Mouse (Mus musculus) heart, embryonic 14.5 days (tissue): ENCODE measurements around the gene Nrcam. TPM values are rescaled to one million over a fixed set of nuclear protein-coding genes. Genes with fewer than 3 reads are reported as not detected.

Source experiments
- ATAC-seq: fragments of 200-750 bp; cut with Nextera tagmentation; 2 replicates; pipeline ENCODE4 v1.8.0; 2017; ENCODE audit warnings: low read depth, moderate TSS enrichment; ENCODE audit not compliant: insufficient number of reproducible peaks, insufficient read depth, low FRiP score
- H3K27ac ChIP-seq, 2 experiments: fragments of 200-500 bp in 1 of 2; fragments of 300-500 bp in 1 of 2; sonication (generic) in 1 of 2; replicated peaks in 1 of 2; 2 replicates each; pipeline ENCODE4 v1.5.1; 2012 to 2014; ENCODE audit warnings: low read depth in 2 of 2, low read length in 2 of 2, control low read depth in 1 of 2, mild to moderate bottlenecking in 1 of 2, mixed read lengths in 1 of 2; ENCODE audit not compliant: control insufficient read depth in 1 of 2, insufficient read depth in 1 of 2
- H3K27me3 ChIP-seq: fragments of 300-500 bp; sonication (generic); 2 replicates; pipeline ENCODE4 v1.6.1; 2014; ENCODE audit warnings: mild to moderate bottlenecking, low read length, control low read depth; ENCODE audit not compliant: control insufficient read depth, insufficient read depth
- H3K36me3 ChIP-seq: fragments of 300-500 bp; sonication (generic); 2 replicates; pipeline ENCODE4 v1.6.1; 2014; ENCODE audit warnings: mild to moderate bottlenecking, control low read depth, low read length, mixed read lengths; ENCODE audit not compliant: control insufficient read depth, insufficient read depth
- H3K4me1 ChIP-seq, 2 experiments: fragments of 200-500 bp in 1 of 2; fragments of 300-500 bp in 1 of 2; sonication (generic) in 1 of 2; 2 replicates each; pipeline ENCODE4 v1.6.1; 2012 to 2014; ENCODE audit warnings: low read length in 2 of 2, control low read depth in 1 of 2, mixed read lengths in 1 of 2; ENCODE audit not compliant: control insufficient read depth in 2 of 2, insufficient read depth in 2 of 2
- H3K4me2 ChIP-seq: fragments of 300-500 bp; sonication (generic); 2 replicates; pipeline ENCODE4 v1.6.1; 2014; ENCODE audit warnings: mild to moderate bottlenecking, low read length
- H3K4me3 ChIP-seq, 2 experiments: fragments of 200-500 bp in 1 of 2; fragments of 300-500 bp in 1 of 2; sonication (generic) in 1 of 2; 2 replicates each; pipeline ENCODE4 v1.5.1; 2012 to 2014; ENCODE audit warnings: low read length in 2 of 2, mild to moderate bottlenecking in 2 of 2, control low read depth in 1 of 2, low read depth in 1 of 2, moderate library complexity in 1 of 2; ENCODE audit not compliant: control insufficient read depth in 1 of 2, insufficient read depth in 1 of 2
- H3K9ac ChIP-seq: fragments of 300-500 bp; sonication (generic); 2 replicates; pipeline ENCODE4 v1.6.1; 2014; ENCODE audit warnings: mild to moderate bottlenecking, low read length
- H3K9me3 ChIP-seq: fragments of 300-500 bp; sonication (generic); 2 replicates; pipeline ENCODE4 v1.6.1; 2016; ENCODE audit warnings: low read length, control low read depth; ENCODE audit not compliant: control insufficient read depth
- WGBS: fragments of 180-500 bp; shearing (Covaris S2); extraction: QIAGEN DNeasy Blood & Tissue Kit; methylation state at CpG from one replicate; pipeline ENCODE4 v1.1.7; 2014; 5-methylcytosine and 5-hydroxymethylcytosine counted together
- polyA plus RNA-seq: library from polyadenylated mRNA; unstranded; fragments of >200 nt; fragmentation: Nextera tagmentation; extraction: Ambion mirVana; gene quantifications from 2 replicates; pipeline ENCODE4 v1.2.1, GENCODE M21; 2014

Nrcam gene
- polyA plus RNA-seq, 1 experiment from 2014 or later: 1.3 TPM

GRCm38 (mm10) chr12:44574167-44574566, 245.5 kb downstream of the Nrcam start:
- Histone ChIP-seq H3K27ac (no peak overlapping the region), H3K9me3 (no peaks in the 10 kb centered on the region), H3K4me2 (no peak overlapping the region), H3K9ac (no peak overlapping the region), H3K27me3 (no peaks in the 10 kb centered on the region), H3K36me3 (no peaks in the 10 kb centered on the region), H3K4me1 (no peaks in the 10 kb centered on the region), H3K4me3 (no peak overlapping the region)
- no peak for ATAC-seq
- WGBS: 70% methylated on average over 3 of the region's 3 CpGs

GRCm38 (mm10) chr12:44601410-44602149, 272.9 kb downstream of the Nrcam start:
- H3K4me2 ChIP-seq: no peak overlapping the region
- H3K27me3 ChIP-seq: no peaks in the 10 kb centered on the region
- WGBS: 36% methylated on average over 16 of the region's 16 CpGs

GRCm38 (mm10) chr12:44602269-44602957, 273.7 kb downstream of the Nrcam start:
- no peak overlapping the region for H3K9ac ChIP-seq
- peaks cover 0 to 3% of the 10 kb centered on the region in 2 experiments; a peak in 1 of 4 replicates for H3K4me1 ChIP-seq
- no peak; the same call in 1 of the 2 replicates for ATAC-seq
- no peak overlapping the region for H3K4me3 ChIP-seq
- H3K36me3 ChIP-seq: no peaks in the 10 kb centered on the region
- H3K4me2 ChIP-seq: no peak overlapping the region
- WGBS: 50% methylated on average over 11 of the region's 11 CpGs
- H3K9me3 ChIP-seq: no peaks in the 10 kb centered on the region
- H3K27me3 ChIP-seq: no peaks in the 10 kb centered on the region
- no peak overlapping the region for H3K27ac ChIP-seq

More at GRCm38 (mm10) chr12:44601410-44602149, 272.9 kb downstream of the Nrcam start:
- Histone ChIP-seq H3K9me3 (no peaks in the 10 kb centered on the region), H3K36me3 (no peaks in the 10 kb centered on the region), H3K4me1 (peaks cover 0 to 3% of the 10 kb centered on the region in 2 experiments; a peak in 1 of 4 replicates), H3K4me3 (no peak overlapping the region), H3K9ac (no peak overlapping the region), H3K27ac (no peak overlapping the region)
- no peak for ATAC-seq

- Histone ChIP-seq H3K9ac (no peak overlapping the region), H3K27me3 (no peaks in the 10 kb centered on the region)
- ATAC-seq: no peak
Observed at GRCm38 (mm10) chr12:44602958-44603331, 274.3 kb downstream of the Nrcam start.

GRCm38 (mm10) chr12:44617001-44617421, 288.3 kb downstream of the Nrcam start:
- Histone ChIP-seq H3K4me1 (no peaks in the 10 kb centered on the region), H3K4me3 (no peak overlapping the region), H3K27me3 (no peaks in the 10 kb centered on the region), H3K9me3 (no peaks in the 10 kb centered on the region), H3K9ac (no peak overlapping the region), H3K4me2 (no peak overlapping the region), H3K36me3 (no peaks in the 10 kb centered on the region), H3K27ac (no peak overlapping the region)
- no peak for ATAC-seq
- WGBS: 65% methylated on average over 2 of the region's 2 CpGs

More at GRCm38 (mm10) chr12:44602958-44603331, 274.3 kb downstream of the Nrcam start:
- Histone ChIP-seq H3K4me3 (no peak overlapping the region), H3K9me3 (no peaks in the 10 kb centered on the region), H3K36me3 (no peaks in the 10 kb centered on the region), H3K4me2 (no peak overlapping the region), H3K4me1 (peaks cover 0 to 3% of the 10 kb centered on the region in 2 experiments; a peak in 1 of 4 replicates), H3K27ac (no peak overlapping the region)
- WGBS: 66% methylated on average over 5 of the region's 5 CpGs

- Histone ChIP-seq H3K27me3 (no peaks in the 10 kb centered on the region), H3K4me2 (no peak overlapping the region), H3K4me1 (no peaks in the 10 kb centered on the region), H3K27ac (no peak overlapping the region), H3K4me3 (no peak overlapping the region), H3K9me3 (no peaks in the 10 kb centered on the region), H3K36me3 (no peaks in the 10 kb centered on the region), H3K9ac (no peak overlapping the region)
- no peak for ATAC-seq
- WGBS: 66% methylated on average over 1 of the region's 1 CpGs
Observed at GRCm38 (mm10) chr12:44617488-44617887, 288.8 kb downstream of the Nrcam start.

- Histone ChIP-seq H3K9ac (no peak overlapping the region), H3K27me3 (no peaks in the 10 kb centered on the region), H3K9me3 (no peaks in the 10 kb centered on the region), H3K36me3 (no peaks in the 10 kb centered on the region), H3K4me3 (no peak overlapping the region), H3K4me1 (no peaks in the 10 kb centered on the region), H3K27ac (no peak overlapping the region), H3K4me2 (no peak overlapping the region)
- ATAC-seq: no peak
Observed at GRCm38 (mm10) chr12:44639341-44639921, 310.7 kb downstream of the Nrcam start.
